Mouse (Mus musculus): ENCODE data around the gene Unc119. TPM values are rescaled to one million over a fixed set of nuclear protein-coding genes. Genes with fewer than 3 reads are reported as not detected.

Gene Unc119
- polyA plus RNA-seq, 1 experiment from 2014 or later = 78.3 TPM

- 0 out of 2 replicates have a peak, but pooled peaks have one; percentile 63 for ATAC-seq (ENCODE audit: low FRiP score, low TSS enrichment)
- Histone ChIP-seq H3K27ac (replicated peaks; ENCODE audit: low read depth, low read length) (no peak overlapping the region), H3K9me3 (ENCODE audit: control insufficient read depth, low read length) (no peaks in the 10 kb centered on the region), H3K36me3 (ENCODE audit: control insufficient read depth, insufficient read depth, low read length) (no peaks in the 10 kb centered on the region), H3K4me2 (ENCODE audit: low read length) (peak overlapping the region; percentile 48), H3K4me3 (replicated peaks; ENCODE audit: low read depth, low read length) (no peak overlapping the region; the same call in 1 of the 2 replicates), H3K27me3 (ENCODE audit: control insufficient read depth, insufficient read depth, low read length) (no peaks in the 10 kb centered on the region), H3K9ac (replicated peaks; ENCODE audit: low read length) (0 out of 2 replicates have a peak overlapping the region, but pooled peaks have one; percentile 9), H3K4me1 (ENCODE audit: control insufficient read depth, insufficient read depth, low read length) (no peaks in the 10 kb centered on the region)
- peak; percentile 88 for DNase-seq
- WGBS = 13% methylated on average over 13 of the region's 13 CpGs
Measured at GRCm38 (mm10) chr11:78360125-78360788, 17.0 kb downstream of the Unc119 start.

GRCm38 (mm10) chr11:78360789-78361131 lies 17.5 kb downstream of the Unc119 start:
- no peaks in the 10 kb centered on the region for H3K27me3 ChIP-seq (ENCODE audit: control insufficient read depth, insufficient read depth, low read length)
- no peaks in the 10 kb centered on the region for H3K9me3 ChIP-seq (ENCODE audit: control insufficient read depth, low read length)
- no peaks in the 10 kb centered on the region for H3K4me1 ChIP-seq (ENCODE audit: control insufficient read depth, insufficient read depth, low read length)
- no peak overlapping the region for H3K27ac ChIP-seq (replicated peaks; ENCODE audit: low read depth, low read length)
- H3K9ac ChIP-seq (replicated peaks; ENCODE audit: low read length) = no peak overlapping the region
- 62% methylated on average over 2 of the region's 2 CpGs for WGBS
- H3K36me3 ChIP-seq (ENCODE audit: control insufficient read depth, insufficient read depth, low read length) = no peaks in the 10 kb centered on the region
- DNase-seq (no peak), ATAC-seq (ENCODE audit: low FRiP score, low TSS enrichment) (no peak)
- no peak overlapping the region for H3K4me3 ChIP-seq (replicated peaks; ENCODE audit: low read depth, low read length)
- H3K4me2 ChIP-seq (ENCODE audit: low read length) = no peak overlapping the region

GRCm38 (mm10) chr11:78363309-78364007 lies 20.2 kb downstream of the Unc119 start:
- no peak overlapping the region for H3K4me3 ChIP-seq (replicated peaks; ENCODE audit: low read depth, low read length)
- ATAC-seq (ENCODE audit: low FRiP score, low TSS enrichment) = no peak

GRCm38 (mm10) chr11:78364103-78364502 lies 20.8 kb downstream of the Unc119 start:
- Histone ChIP-seq H3K4me2 (ENCODE audit: low read length) (no peak overlapping the region), H3K27me3 (ENCODE audit: control insufficient read depth, insufficient read depth, low read length) (no peaks in the 10 kb centered on the region), H3K27ac (replicated peaks; ENCODE audit: low read depth, low read length) (no peak overlapping the region), H3K36me3 (ENCODE audit: control insufficient read depth, insufficient read depth, low read length) (no peaks in the 10 kb centered on the region), H3K9ac (replicated peaks; ENCODE audit: low read length) (no peak overlapping the region), H3K9me3 (ENCODE audit: control insufficient read depth, low read length) (no peaks in the 10 kb centered on the region), H3K4me1 (ENCODE audit: control insufficient read depth, insufficient read depth, low read length) (no peaks in the 10 kb centered on the region), H3K4me3 (replicated peaks; ENCODE audit: low read depth, low read length) (no peak overlapping the region)
- ATAC-seq (ENCODE audit: low FRiP score, low TSS enrichment) (no peak), DNase-seq (no peak)
- WGBS = 50% methylated on average over 8 of the region's 8 CpGs

More at GRCm38 (mm10) chr11:78363309-78364007, 20.2 kb downstream of the Unc119 start:
- DNase-seq = no peak
- H3K9me3 ChIP-seq (ENCODE audit: control insufficient read depth, low read length) = no peaks in the 10 kb centered on the region
- H3K9ac ChIP-seq (replicated peaks; ENCODE audit: low read length) = no peak overlapping the region
- WGBS = 83% methylated on average over 13 of the region's 13 CpGs
- H3K36me3 ChIP-seq (ENCODE audit: control insufficient read depth, insufficient read depth, low read length) = no peaks in the 10 kb centered on the region
- H3K4me2 ChIP-seq (ENCODE audit: low read length) = no peak overlapping the region
- H3K4me1 ChIP-seq (ENCODE audit: control insufficient read depth, insufficient read depth, low read length) = no peaks in the 10 kb centered on the region
- H3K27me3 ChIP-seq (ENCODE audit: control insufficient read depth, insufficient read depth, low read length) = no peaks in the 10 kb centered on the region
- H3K27ac ChIP-seq (replicated peaks; ENCODE audit: low read depth, low read length) = no peak overlapping the region

- Histone ChIP-seq H3K9ac (replicated peaks; ENCODE audit: low read length) (no peak overlapping the region), H3K36me3 (ENCODE audit: control insufficient read depth, insufficient read depth, low read length) (no peaks in the 10 kb centered on the region), H3K27me3 (ENCODE audit: control insufficient read depth, insufficient read depth, low read length) (no peaks in the 10 kb centered on the region), H3K4me2 (ENCODE audit: low read length) (no peak overlapping the region), H3K27ac (replicated peaks; ENCODE audit: low read depth, low read length) (no peak overlapping the region), H3K9me3 (ENCODE audit: control insufficient read depth, low read length) (no peaks in the 10 kb centered on the region), H3K4me3 (replicated peaks; ENCODE audit: low read depth, low read length) (no peak overlapping the region), H3K4me1 (ENCODE audit: control insufficient read depth, insufficient read depth, low read length) (no peaks in the 10 kb centered on the region)
- DNase-seq = no peak
- ATAC-seq (ENCODE audit: low FRiP score, low TSS enrichment) = no peak
- WGBS = 90% methylated on average over 15 of the region's 15 CpGs
Measured at GRCm38 (mm10) chr11:78367456-78368225, 24.4 kb downstream of the Unc119 start.

- no peak overlapping the region for H3K4me3 ChIP-seq (replicated peaks; ENCODE audit: low read depth, low read length)
- no peaks in the 10 kb centered on the region for H3K9me3 ChIP-seq (ENCODE audit: control insufficient read depth, low read length)
- no peaks in the 10 kb centered on the region for H3K27me3 ChIP-seq (ENCODE audit: control insufficient read depth, insufficient read depth, low read length)
- H3K36me3 ChIP-seq (ENCODE audit: control insufficient read depth, insufficient read depth, low read length) = no peaks in the 10 kb centered on the region
- no peak overlapping the region for H3K9ac ChIP-seq (replicated peaks; ENCODE audit: low read length)
- 57% methylated on average over 1 of the region's 1 CpGs for WGBS
- no peaks in the 10 kb centered on the region for H3K4me1 ChIP-seq (ENCODE audit: control insufficient read depth, insufficient read depth, low read length)
- H3K27ac ChIP-seq (replicated peaks; ENCODE audit: low read depth, low read length) = no peak overlapping the region
- DNase-seq (no peak), ATAC-seq (ENCODE audit: low FRiP score, low TSS enrichment) (no peak)
- H3K4me2 ChIP-seq (ENCODE audit: low read length) = no peak overlapping the region
Measured at GRCm38 (mm10) chr11:78370389-78370788, 27.1 kb downstream of the Unc119 start.

GRCm38 (mm10) chr11:78371711-78372110 lies 28.4 kb downstream of the Unc119 start:
- Histone ChIP-seq H3K4me3 (replicated peaks; ENCODE audit: low read depth, low read length) (no peak overlapping the region), H3K27me3 (ENCODE audit: control insufficient read depth, insufficient read depth, low read length) (no peaks in the 10 kb centered on the region), H3K27ac (replicated peaks; ENCODE audit: low read depth, low read length) (no peak overlapping the region), H3K9me3 (ENCODE audit: control insufficient read depth, low read length) (no peaks in the 10 kb centered on the region), H3K4me2 (ENCODE audit: low read length) (no peak overlapping the region), H3K4me1 (ENCODE audit: control insufficient read depth, insufficient read depth, low read length) (no peaks in the 10 kb centered on the region), H3K9ac (replicated peaks; ENCODE audit: low read length) (no peak overlapping the region), H3K36me3 (ENCODE audit: control insufficient read depth, insufficient read depth, low read length) (no peaks in the 10 kb centered on the region)
- 91% methylated on average over 11 of the region's 11 CpGs for WGBS
- DNase-seq = no peak
- no peak for ATAC-seq (ENCODE audit: low FRiP score, low TSS enrichment)

GRCm38 (mm10) chr11:78372166-78372565 lies 28.9 kb downstream of the Unc119 start:
- H3K27ac ChIP-seq (replicated peaks; ENCODE audit: low read depth, low read length) = no peak overlapping the region
- no peaks in the 10 kb centered on the region for H3K4me1 ChIP-seq (ENCODE audit: control insufficient read depth, insufficient read depth, low read length)
- no peak overlapping the region for H3K9ac ChIP-seq (replicated peaks; ENCODE audit: low read length)
- no peak for DNase-seq
- H3K4me3 ChIP-seq (replicated peaks; ENCODE audit: low read depth, low read length) = no peak overlapping the region
- H3K36me3 ChIP-seq (ENCODE audit: control insufficient read depth, insufficient read depth, low read length) = no peaks in the 10 kb centered on the region
- H3K27me3 ChIP-seq (ENCODE audit: control insufficient read depth, insufficient read depth, low read length) = no peaks in the 10 kb centered on the region
- WGBS = 90% methylated on average over 3 of the region's 3 CpGs
- no peak overlapping the region for H3K4me2 ChIP-seq (ENCODE audit: low read length)
- no peak for ATAC-seq (ENCODE audit: low FRiP score, low TSS enrichment)
- no peaks in the 10 kb centered on the region for H3K9me3 ChIP-seq (ENCODE audit: control insufficient read depth, low read length)
